In genomic region chr8:87702790-87703311, GRCm38 (mm10) we compare ENCODE assay signal across 8 mouse cellular contexts.
DNase-seq lines count a peak whose midpoint lies in the region; ATAC-seq and TF ChIP-seq lines count a peak whose summit lies in the region.

No protein-coding gene starts in this region.

- H3K4me2 ChIP-seq in forebrain, embryonic 14.5 days (ENCODE audit: low read length), result 0 out of 2 replicates have a peak overlapping the region, but pooled peaks have one; percentile 6
- H3K4me2 ChIP-seq in midbrain, embryonic 13.5 days (replicated peaks), result peak overlapping the region; percentile 28
- no peak overlapping the region for H3K4me2 ChIP-seq in liver, postnatal 0 days (ENCODE audit: low read depth, low read length)

- H3K4me3 ChIP-seq in layer of hippocampus, adult 2 months, result no peak overlapping the region; the same call in 1 of the 2 replicates
- no peak overlapping the region for H3K4me3 ChIP-seq in forebrain, embryonic 14.5 days (ENCODE audit: low read depth, low read length)
- no peak overlapping the region for H3K4me3 ChIP-seq in midbrain, embryonic 13.5 days (replicated peaks)
- no peak overlapping the region for H3K4me3 ChIP-seq in liver, postnatal 0 days (ENCODE audit: low read depth, low read length)

- WGBS in forebrain, embryonic 14.5 days, result 17% methylated on average over 10 of the region's 10 CpGs
- WGBS in midbrain, embryonic 13.5 days, result 11% methylated on average over 10 of the region's 10 CpGs
- WGBS in liver, postnatal 0 days (ENCODE audit: insufficient replicate concordance), result 72% methylated on average over 10 of the region's 10 CpGs

- no peaks in the 10 kb centered on the region for H3K36me3 ChIP-seq in forebrain, embryonic 14.5 days (ENCODE audit: control insufficient read depth, insufficient read depth, low read length)
- H3K36me3 ChIP-seq in midbrain, embryonic 13.5 days, result no peaks in the 10 kb centered on the region
- no peaks in the 10 kb centered on the region for H3K36me3 ChIP-seq in liver, postnatal 0 days (replicated peaks; ENCODE audit: insufficient read depth, low read length)

- TF ChIP-seq EP300 in liver, postnatal 0 days (IDR thresholded peaks at IDR 0.05; ENCODE audit: low read depth), result no peak

- H3K27me3 ChIP-seq in forebrain, embryonic 14.5 days (replicated peaks; ENCODE audit: control insufficient read depth, insufficient read depth, low read length), result no peaks in the 10 kb centered on the region
- no peaks in the 10 kb centered on the region for H3K27me3 ChIP-seq in midbrain, embryonic 13.5 days
- no peaks in the 10 kb centered on the region for H3K27me3 ChIP-seq in liver, postnatal 0 days (ENCODE audit: insufficient read depth, low read length)

- peak overlapping the region; percentile 29; the same call in 1 of the 2 replicates for H3K9ac ChIP-seq in forebrain, embryonic 14.5 days (ENCODE audit: low read length)
- H3K9ac ChIP-seq in midbrain, embryonic 13.5 days (replicated peaks), result peak overlapping the region; percentile 47
- no peak overlapping the region for H3K9ac ChIP-seq in liver, postnatal 0 days (replicated peaks)

- H3K27ac ChIP-seq in layer of hippocampus, adult 2 months, result peak overlapping the region; percentile 36; the same call in 1 of the 2 replicates
- peak overlapping the region; percentile 87 for H3K27ac ChIP-seq in forebrain, embryonic 14.5 days (ENCODE audit: low read depth, low read length)
- H3K27ac ChIP-seq in midbrain, embryonic 13.5 days, result peak overlapping the region; percentile 94
- no peak overlapping the region for H3K27ac ChIP-seq in liver, postnatal 0 days (ENCODE audit: low read depth)

- ATAC-seq in forebrain, embryonic 14.5 days, result peak; percentile 79
- peak; percentile 79 for ATAC-seq in midbrain, embryonic 13.5 days
- no peak for ATAC-seq in liver, postnatal 0 days

- intact Hi-C loops in heart, postnatal 10 days (cut with DNase I), result no loop called here

- peak in 1 of 2 experiments; percentile 33 for DNase-seq in layer of hippocampus, adult 2 months (ENCODE audit: low spot score in 2 of 2)
- no peak for DNase-seq in layer of hippocampus, adult 11-12 months (ENCODE audit: low spot score)
- peak; percentile 77 for DNase-seq in brain, adult 2 months (ENCODE audit: low read depth, low spot score)
- peak; percentile 79 for DNase-seq in forebrain, embryonic 14.5 days (ENCODE audit: low spot score)
- no peak for DNase-seq in liver, postnatal 0 days
- no peak for DNase-seq in heart, postnatal 10 days
- DNase-seq in embryo, embryonic 9.5 days (ENCODE audit: extremely low spot score), result no peak

- peaks cover 41% of the 10 kb centered on the region for H3K4me1 ChIP-seq in forebrain, embryonic 14.5 days (ENCODE audit: control insufficient read depth, insufficient read depth, low read length)
- peaks cover 69% of the 10 kb centered on the region for H3K4me1 ChIP-seq in midbrain, embryonic 13.5 days (replicated peaks)
- H3K4me1 ChIP-seq in liver, postnatal 0 days (ENCODE audit: insufficient read depth), result no peaks in the 10 kb centered on the region

- H3K9me3 ChIP-seq in forebrain, embryonic 14.5 days (replicated peaks; ENCODE audit: control insufficient read depth, low read length), result no peaks in the 10 kb centered on the region
- no peaks in the 10 kb centered on the region for H3K9me3 ChIP-seq in midbrain, embryonic 13.5 days
- H3K9me3 ChIP-seq in liver, postnatal 0 days (ENCODE audit: low read length), result no peaks in the 10 kb centered on the region

- no peak for TF ChIP-seq CTCF in layer of hippocampus, adult 2 months (conservative IDR thresholded peaks at IDR 0.05)
- no peak for TF ChIP-seq CTCF in liver, postnatal 0 days (IDR thresholded peaks at IDR 0.05; ENCODE audit: low read depth)

Comparison
In these comparisons a context has a peak if more than half of its experiments do, and no peak if none do; other contexts are left out.
1. DNase-seq: peak in brain, adult 2 months (single experiment) and forebrain, embryonic 14.5 days (single experiment); none in layer of hippocampus, adult 11-12 months (single experiment), liver, postnatal 0 days (single experiment), heart, postnatal 10 days (0 of 2) and embryo, embryonic 9.5 days (single experiment).